Mouse (Mus musculus): ENCODE results near the gene Ttc3.

DNA sequence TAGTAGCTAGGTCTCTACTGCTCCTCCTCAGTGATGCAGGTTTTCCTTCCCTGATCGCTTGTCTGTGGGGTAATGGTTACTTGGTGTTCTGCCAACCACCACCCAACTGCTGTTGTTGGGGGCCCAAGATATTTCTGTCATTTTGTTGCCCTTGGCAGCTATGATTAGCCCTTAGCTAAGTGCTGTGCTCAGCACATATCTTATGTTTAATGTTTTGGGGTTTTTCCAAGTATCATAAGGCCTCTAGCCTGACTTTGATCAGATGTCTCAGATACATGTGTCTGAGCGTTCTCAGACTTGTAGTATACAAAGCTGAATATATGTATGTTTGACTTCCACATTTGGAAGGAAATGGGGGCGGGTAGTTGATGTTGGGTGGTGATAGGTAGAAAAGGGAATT, 40.9 kb downstream of the Ttc3 start:
- TF ChIP-seq CTCF (IDR thresholded peaks at IDR 0.05; ENCODE audit: low read depth), result no peak
- TF ChIP-seq EP300 (IDR thresholded peaks at IDR 0.05; ENCODE audit: low read depth), result no peak
